Mouse (Mus musculus): ENCODE data around the gene Wscd2. TPM values are rescaled to one million over a fixed set of nuclear protein-coding genes. Genes with fewer than 3 reads are reported as not detected.

The Wscd2 gene
- polyA plus RNA-seq, 2 experiments, result 0.02 TPM; not detected in 1

- Histone ChIP-seq H3K4me2 (ENCODE audit: low read depth) (no peak overlapping the region), H3K27ac (no peak overlapping the region), H3K9me3 (ENCODE audit: control insufficient read depth, low read length) (no peaks in the 10 kb centered on the region), H3K36me3 (replicated peaks; ENCODE audit: control insufficient read depth, insufficient read depth, low read depth) (no peaks in the 10 kb centered on the region), H3K9ac (replicated peaks) (no peak overlapping the region), H3K27me3 (ENCODE audit: control insufficient read depth, insufficient read depth, low read length) (no peaks in the 10 kb centered on the region), H3K4me3 (ENCODE audit: insufficient read depth in 1 of 2, low read depth in 2 of 2, low read length in 2 of 2) (no peak overlapping the region), H3K4me1 (replicated peaks; ENCODE audit: control insufficient read depth in 2 of 2, insufficient read depth in 2 of 2, low read length in 1 of 2) (no peaks in the 10 kb centered on the region)
- ATAC-seq (ENCODE audit: insufficient read depth), result no peak
- 19% methylated on average over 16 of the region's 16 CpGs for WGBS (ENCODE audit: insufficient replicate concordance)
- no peak for DNase-seq (ENCODE audit: low read depth in 3 of 3, low spot score in 3 of 3)
- TF ChIP-seq CTCF (IDR thresholded peaks at IDR 0.05; ENCODE audit: low read depth), result no peak
- TF ChIP-seq EP300 (IDR thresholded peaks at IDR 0.05; ENCODE audit: low read depth), result no peak
These were observed 28.6 kb upstream of the Wscd2 start for GRCm38 (mm10) chr5:113461582-113461981.

- 36% methylated on average over 21 of the region's 21 CpGs for WGBS (ENCODE audit: insufficient replicate concordance)
- no peaks in the 10 kb centered on the region for H3K9me3 ChIP-seq (ENCODE audit: control insufficient read depth, low read length)
- no peak for ATAC-seq (ENCODE audit: insufficient read depth)
These were observed 28.0 kb upstream of the Wscd2 start for GRCm38 (mm10) chr5:113461998-113462625.

GRCm38 (mm10) chr5:113464731-113465130, 25.4 kb upstream of the Wscd2 start:
- no peak for TF ChIP-seq CTCF (IDR thresholded peaks at IDR 0.05; ENCODE audit: low read depth)
- no peak for TF ChIP-seq EP300 (IDR thresholded peaks at IDR 0.05; ENCODE audit: low read depth)
- no peak overlapping the region for H3K4me2 ChIP-seq (ENCODE audit: low read depth)
- no peaks in the 10 kb centered on the region for H3K36me3 ChIP-seq (replicated peaks; ENCODE audit: control insufficient read depth, insufficient read depth, low read depth)
- no peak for DNase-seq (ENCODE audit: low read depth in 3 of 3, low spot score in 3 of 3)
- WGBS (ENCODE audit: insufficient replicate concordance), result 62% methylated on average over 6 of the region's 6 CpGs
- H3K27ac ChIP-seq, result no peak overlapping the region
- no peaks in the 10 kb centered on the region for H3K9me3 ChIP-seq (ENCODE audit: control insufficient read depth, low read length)
- H3K4me3 ChIP-seq (ENCODE audit: insufficient read depth in 1 of 2, low read depth in 2 of 2, low read length in 2 of 2), result no peak overlapping the region
- H3K9ac ChIP-seq (replicated peaks), result no peak overlapping the region
- no peaks in the 10 kb centered on the region for H3K27me3 ChIP-seq (ENCODE audit: control insufficient read depth, insufficient read depth, low read length)
- ATAC-seq (ENCODE audit: insufficient read depth), result no peak
- no peaks in the 10 kb centered on the region for H3K4me1 ChIP-seq (replicated peaks; ENCODE audit: control insufficient read depth in 2 of 2, insufficient read depth in 2 of 2, low read length in 1 of 2)

More at GRCm38 (mm10) chr5:113461998-113462625, 28.0 kb upstream of the Wscd2 start:
- H3K4me1 ChIP-seq (replicated peaks; ENCODE audit: control insufficient read depth in 2 of 2, insufficient read depth in 2 of 2, low read length in 1 of 2), result no peaks in the 10 kb centered on the region
- H3K27ac ChIP-seq, result no peak overlapping the region
- no peak for TF ChIP-seq CTCF (IDR thresholded peaks at IDR 0.05; ENCODE audit: low read depth)
- TF ChIP-seq EP300 (IDR thresholded peaks at IDR 0.05; ENCODE audit: low read depth), result no peak
- no peak for DNase-seq (ENCODE audit: low read depth in 3 of 3, low spot score in 3 of 3)
- no peak overlapping the region for H3K4me3 ChIP-seq (ENCODE audit: insufficient read depth in 1 of 2, low read depth in 2 of 2, low read length in 2 of 2)
- H3K4me2 ChIP-seq (ENCODE audit: low read depth), result no peak overlapping the region
- no peaks in the 10 kb centered on the region for H3K36me3 ChIP-seq (replicated peaks; ENCODE audit: control insufficient read depth, insufficient read depth, low read depth)
- no peaks in the 10 kb centered on the region for H3K27me3 ChIP-seq (ENCODE audit: control insufficient read depth, insufficient read depth, low read length)
- no peak overlapping the region for H3K9ac ChIP-seq (replicated peaks)

- Histone ChIP-seq H3K36me3 (replicated peaks; ENCODE audit: control insufficient read depth, insufficient read depth, low read depth) (no peaks in the 10 kb centered on the region), H3K9ac (replicated peaks) (no peak overlapping the region), H3K4me2 (ENCODE audit: low read depth) (no peak overlapping the region), H3K27ac (no peak overlapping the region), H3K4me1 (replicated peaks; ENCODE audit: control insufficient read depth in 2 of 2, insufficient read depth in 2 of 2, low read length in 1 of 2) (no peaks in the 10 kb centered on the region), H3K27me3 (ENCODE audit: control insufficient read depth, insufficient read depth, low read length) (no peaks in the 10 kb centered on the region), H3K9me3 (ENCODE audit: control insufficient read depth, low read length) (no peaks in the 10 kb centered on the region), H3K4me3 (ENCODE audit: insufficient read depth in 1 of 2, low read depth in 2 of 2, low read length in 2 of 2) (no peak overlapping the region)
- WGBS (ENCODE audit: insufficient replicate concordance), result 44% methylated on average over 6 of the region's 6 CpGs
- no peak for TF ChIP-seq CTCF (IDR thresholded peaks at IDR 0.05; ENCODE audit: low read depth)
- TF ChIP-seq EP300 (IDR thresholded peaks at IDR 0.05; ENCODE audit: low read depth), result no peak
- DNase-seq (ENCODE audit: low read depth in 3 of 3, low spot score in 3 of 3) (no peak), ATAC-seq (ENCODE audit: insufficient read depth) (no peak)
These were observed 23.6 kb upstream of the Wscd2 start for GRCm38 (mm10) chr5:113466536-113466935.

- H3K4me2 ChIP-seq (ENCODE audit: low read depth), result no peak overlapping the region
- no peaks in the 10 kb centered on the region for H3K27me3 ChIP-seq (ENCODE audit: control insufficient read depth, insufficient read depth, low read length)
- no peak overlapping the region for H3K27ac ChIP-seq
- H3K4me1 ChIP-seq (replicated peaks; ENCODE audit: control insufficient read depth in 2 of 2, insufficient read depth in 2 of 2, low read length in 1 of 2), result no peaks in the 10 kb centered on the region
- H3K9me3 ChIP-seq (ENCODE audit: control insufficient read depth, low read length), result no peaks in the 10 kb centered on the region
- H3K36me3 ChIP-seq (replicated peaks; ENCODE audit: control insufficient read depth, insufficient read depth, low read depth), result no peaks in the 10 kb centered on the region
- DNase-seq (ENCODE audit: low read depth in 3 of 3, low spot score in 3 of 3), result no peak
- no peak overlapping the region for H3K9ac ChIP-seq (replicated peaks)
- H3K4me3 ChIP-seq (ENCODE audit: insufficient read depth in 1 of 2, low read depth in 2 of 2, low read length in 2 of 2), result no peak overlapping the region
- no peak for ATAC-seq (ENCODE audit: insufficient read depth)
- TF ChIP-seq EP300 (IDR thresholded peaks at IDR 0.05; ENCODE audit: low read depth), result no peak
- no peak for TF ChIP-seq CTCF (IDR thresholded peaks at IDR 0.05; ENCODE audit: low read depth)
- 29% methylated on average over 4 of the region's 4 CpGs for WGBS (ENCODE audit: insufficient replicate concordance)
These were observed 23.1 kb upstream of the Wscd2 start for GRCm38 (mm10) chr5:113467072-113467471.
